Mouse (Mus musculus) liver, embryonic 14.5 days (tissue): Measurements from ENCODE around the gene Mthfd1. TPM values are rescaled to one million over a fixed set of nuclear protein-coding genes. Genes with fewer than 3 reads are reported as not detected.

Experiments
- ATAC-seq: fragments of 200-750 bp; cut with Nextera tagmentation; 2 replicates; pipeline ENCODE4 v1.8.0; 2017; ENCODE audit warnings: moderate number of reproducible peaks, mild to moderate bottlenecking, moderate library complexity; ENCODE audit not compliant: insufficient read depth
- DNase-seq, 3 experiments: peaks; one replicate each; pipeline ENCODE4 v3.0.0-alpha.2; 2012 to 2013; ENCODE audit warnings: low read depth in 3 of 3, low spot score in 3 of 3
- H3K27ac ChIP-seq: fragments of 300-500 bp; sonication (generic); 2 replicates; pipeline ENCODE4 v1.5.1; 2014; ENCODE audit warnings: moderate library complexity, mild to moderate bottlenecking, control low read depth, inconsistent platforms
- H3K27me3 ChIP-seq: fragments of 300-500 bp; sonication (generic); 2 replicates; pipeline ENCODE4 v1.6.1; 2014; ENCODE audit warnings: mild to moderate bottlenecking, low read length, moderate library complexity; ENCODE audit not compliant: control insufficient read depth, insufficient read depth
- H3K36me3 ChIP-seq: fragments of 300-500 bp; sonication (generic); replicated peaks from 2 replicates; pipeline ENCODE4 v1.6.1; 2014; ENCODE audit warnings: low read depth; ENCODE audit not compliant: control insufficient read depth, insufficient read depth
- H3K4me1 ChIP-seq, 2 experiments: fragments of 200-500 bp in 1 of 2; fragments of 300-500 bp in 1 of 2; sonication (generic) in 1 of 2; replicated peaks; 2 replicates each; pipeline ENCODE4 v1.6.1; 2012 to 2014; ENCODE audit warnings: antibody characterized with exemption in 1 of 2, inconsistent platforms in 1 of 2, low read length in 1 of 2; ENCODE audit not compliant: control insufficient read depth in 2 of 2, insufficient read depth in 2 of 2
- H3K4me2 ChIP-seq: fragments of 300-500 bp; sonication (generic); 2 replicates; pipeline ENCODE4 v1.6.1; 2014; ENCODE audit warnings: low read depth, mild to moderate bottlenecking, control low read depth, moderate library complexity
- H3K4me3 ChIP-seq, 2 experiments: fragments of 200-500 bp in 1 of 2; fragments of 300-500 bp in 1 of 2; sonication (generic) in 1 of 2; 2 replicates each; pipeline ENCODE4 v1.5.1; 2012 to 2014; ENCODE audit warnings: low read depth in 2 of 2, low read length in 2 of 2, mild to moderate bottlenecking in 2 of 2, control low read depth in 1 of 2, inconsistent platforms in 1 of 2, moderate library complexity in 1 of 2; ENCODE audit not compliant: insufficient read depth in 1 of 2
- H3K9ac ChIP-seq: fragments of 300-500 bp; sonication (generic); replicated peaks from 2 replicates; pipeline ENCODE4 v1.6.1; 2014; ENCODE audit warnings: mild to moderate bottlenecking, control low read depth, moderate library complexity
- H3K9me3 ChIP-seq: fragments of 300-500 bp; sonication (generic); 2 replicates; pipeline ENCODE4 v1.6.1; 2016; ENCODE audit warnings: low read length, mixed read lengths; ENCODE audit not compliant: control insufficient read depth
- CTCF ChIP-seq: IDR thresholded peaks from 2 replicates; pipeline ENCODE4 v1.5.1; 2016; ENCODE audit warnings: antibody characterized with exemption, low read depth, control low read depth
- EP300 ChIP-seq: IDR thresholded peaks from 2 replicates; pipeline ENCODE4 v1.6.1; 2016; ENCODE audit warnings: antibody characterized with exemption, low read depth
- WGBS: fragments of 180-500 bp; shearing (Covaris S2); extraction: QIAGEN DNeasy Blood & Tissue Kit; methylation state at CpG from one replicate; pipeline ENCODE4 v1.1.7; 2014; ENCODE audit not compliant: insufficient replicate concordance; 5-methylcytosine and 5-hydroxymethylcytosine counted together
- polyA plus RNA-seq, 2 experiments: library from polyadenylated mRNA; depleted of rRNA in 1 of 2; stranded (reverse) in 1 of 2; unstranded in 1 of 2; fragments of >200 nt; fragmentation: Nextera tagmentation in 1 of 2; extraction: Ambion mirVana in 1 of 2; gene quantifications; 2 replicates each; pipeline versions ENCODE4 v1.2.1 to v1.2.3; 2012 to 2014

Gene Mthfd1
- polyA plus RNA-seq, 2 experiments: 58.5 to 83.5 TPM

GRCm38 (mm10) chr12:76241084-76241483, 14.0 kb upstream of the Mthfd1 start:
- WGBS: 22% methylated on average over 3 of the region's 3 CpGs
- H3K4me3 ChIP-seq: no peak overlapping the region
- peak; percentile 61 to 64 (median 62) for DNase-seq
- H3K4me1 ChIP-seq: peaks cover 20 to 34% of the 10 kb centered on the region in 2 experiments
- no peaks in the 10 kb centered on the region for H3K9me3 ChIP-seq
- peak overlapping the region; percentile 30 for H3K4me2 ChIP-seq
- no peaks in the 10 kb centered on the region for H3K27me3 ChIP-seq
- H3K27ac ChIP-seq: peak overlapping the region; percentile 70
- TF ChIP-seq EP300 (peak; percentile 85), CTCF (no peak)
- H3K9ac ChIP-seq: no peak overlapping the region; the same call in 1 of the 2 replicates
- H3K36me3 ChIP-seq: no peaks in the 10 kb centered on the region
- peak; percentile 68 for ATAC-seq

- Histone ChIP-seq H3K9ac (no peak overlapping the region), H3K27me3 (no peaks in the 10 kb centered on the region), H3K4me2 (peak overlapping the region; percentile 30), H3K4me1 (peaks cover 20 to 34% of the 10 kb centered on the region in 2 experiments), H3K4me3 (no peak overlapping the region), H3K27ac (peak overlapping the region; percentile 70), H3K9me3 (no peaks in the 10 kb centered on the region), H3K36me3 (no peaks in the 10 kb centered on the region)
- DNase-seq (no peak), ATAC-seq (peak; percentile 66)
- TF ChIP-seq EP300: no peak
- TF ChIP-seq CTCF: no peak
- WGBS: 18% methylated on average over 5 of the region's 5 CpGs
Measured at GRCm38 (mm10) chr12:76241833-76242232, 13.3 kb upstream of the Mthfd1 start.

- H3K27me3 ChIP-seq: no peaks in the 10 kb centered on the region
- H3K4me3 ChIP-seq: no peak overlapping the region
- TF ChIP-seq CTCF (no peak), EP300 (no peak)
- 66% methylated on average over 8 of the region's 8 CpGs for WGBS
- no peaks in the 10 kb centered on the region for H3K36me3 ChIP-seq
- H3K9ac ChIP-seq: no peak overlapping the region
- DNase-seq: no peak
- ATAC-seq: no peak
- peaks cover 11 to 18% of the 10 kb centered on the region in 2 experiments for H3K4me1 ChIP-seq
- no peak overlapping the region for H3K4me2 ChIP-seq
- H3K9me3 ChIP-seq: no peaks in the 10 kb centered on the region
- H3K27ac ChIP-seq: no peak overlapping the region
Measured at GRCm38 (mm10) chr12:76244981-76245380, 10.1 kb upstream of the Mthfd1 start.

- no peak within 1 kb of the TSS for H3K9ac ChIP-seq
- H3K27me3 ChIP-seq: no peaks in the 10 kb centered on the region
- H3K4me3 ChIP-seq: no peak within 1 kb of the TSS
- ATAC-seq: no peak
- no peaks in the 10 kb centered on the region for H3K9me3 ChIP-seq
- H3K27ac ChIP-seq: no peak within 1 kb of the TSS
- H3K4me1 ChIP-seq: peaks cover under 1 to 5% of the 10 kb centered on the region in 2 experiments; a peak in 3 of 4 replicates
- TF ChIP-seq CTCF: no peak
- TF ChIP-seq EP300: no peak
- DNase-seq: no peak
- no peaks in the 10 kb centered on the region for H3K36me3 ChIP-seq
- WGBS: 71% methylated on average over 6 of the region's 6 CpGs
- H3K4me2 ChIP-seq: no peak within 1 kb of the TSS
Measured at GRCm38 (mm10) chr12:76246646-76247045, 8.5 kb upstream of the Mthfd1 start, which contains the start of gene Tex21. Tex21 (minus strand) TSS chr12:76246746.

GRCm38 (mm10) chr12:76253090-76253489, 2.0 kb upstream of the Mthfd1 start:
- 66% methylated on average over 1 of the region's 1 CpGs for WGBS

More at GRCm38 (mm10) chr12:76253090-76253489, 2.0 kb upstream of the Mthfd1 start:
- TF ChIP-seq EP300 (no peak), CTCF (no peak)
- Histone ChIP-seq H3K4me1 (peaks cover 4 to 13% of the 10 kb centered on the region in 2 experiments), H3K9ac (no peak overlapping the region), H3K27ac (no peak overlapping the region), H3K4me2 (no peak overlapping the region), H3K4me3 (no peak overlapping the region), H3K27me3 (no peaks in the 10 kb centered on the region), H3K9me3 (no peaks in the 10 kb centered on the region), H3K36me3 (no peaks in the 10 kb centered on the region)
- DNase-seq: no peak
- no peak for ATAC-seq
